Mouse (Mus musculus) retina, embryonic 14.5 days (tissue): ENCODE results near the gene Ppp1r9a.

Experiments used
- DNase-seq: peaks from one replicate; pipeline ENCODE4 v3.0.0-alpha.2; 2015; ENCODE audit warnings: low spot score

Gene Ppp1r9a

DNA sequence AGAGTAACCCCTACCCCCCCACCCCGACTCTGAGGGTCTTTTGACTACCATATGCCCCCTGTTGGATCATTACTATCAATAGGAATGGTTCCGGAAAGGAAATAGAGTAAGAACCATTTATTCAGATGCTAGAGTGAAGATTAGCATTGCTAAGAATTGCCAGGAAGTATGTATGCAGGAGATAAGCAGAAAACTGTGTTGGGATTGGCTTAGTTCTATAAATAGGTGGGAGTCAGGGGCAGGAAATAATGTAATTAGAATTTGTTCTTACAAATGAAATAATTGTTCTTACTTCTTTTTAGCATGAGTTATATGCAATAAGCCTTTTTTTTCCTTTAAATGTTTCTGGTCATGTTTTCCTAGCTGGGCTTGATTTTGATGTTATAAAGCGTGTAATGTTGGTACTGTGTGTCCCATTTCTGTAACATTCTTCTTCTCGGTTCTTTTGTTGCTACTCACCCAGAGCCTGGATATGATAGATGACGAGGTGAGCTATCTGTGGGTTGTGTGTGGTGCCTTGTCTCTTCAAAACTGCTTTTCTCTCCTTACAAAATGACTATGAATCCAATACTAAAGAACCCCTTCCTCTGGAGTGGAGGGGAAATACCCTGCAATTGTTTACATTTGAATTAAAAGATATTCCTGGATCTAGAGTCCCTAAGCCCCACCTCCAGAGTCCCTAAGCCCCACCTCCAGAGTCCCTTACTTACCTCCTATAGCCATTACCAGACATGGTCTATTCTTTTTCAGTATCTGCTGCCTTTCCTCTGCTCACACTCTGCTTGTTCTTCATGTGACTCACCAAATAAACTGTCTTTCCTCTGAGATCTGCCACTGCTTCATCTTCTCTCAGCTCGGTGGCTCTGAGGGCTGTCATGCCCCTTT lies 254.1 kb downstream of the Ppp1r9a start:
- DNase-seq = no peak

DNA sequence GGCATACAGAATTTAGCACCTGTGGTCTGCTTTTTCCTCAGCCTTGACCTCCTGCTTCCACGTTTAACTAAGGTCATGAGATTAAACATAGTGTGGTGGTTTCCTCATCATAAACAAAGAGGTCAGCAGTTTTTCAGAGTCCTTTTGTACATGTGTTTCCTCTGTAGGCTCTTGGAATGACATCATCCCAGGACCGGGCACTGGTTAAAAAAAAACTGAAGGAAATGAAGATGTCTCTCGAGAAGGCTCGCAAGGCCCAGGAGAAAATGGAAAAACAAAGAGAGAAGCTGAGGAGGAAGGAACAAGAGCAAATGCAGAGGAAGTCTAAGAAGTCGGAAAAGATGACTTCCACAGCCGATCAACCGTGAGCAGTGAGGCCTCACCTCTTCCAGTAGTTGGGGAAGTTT lies 256.7 kb downstream of the Ppp1r9a start:
- DNase-seq = no peak

DNA sequence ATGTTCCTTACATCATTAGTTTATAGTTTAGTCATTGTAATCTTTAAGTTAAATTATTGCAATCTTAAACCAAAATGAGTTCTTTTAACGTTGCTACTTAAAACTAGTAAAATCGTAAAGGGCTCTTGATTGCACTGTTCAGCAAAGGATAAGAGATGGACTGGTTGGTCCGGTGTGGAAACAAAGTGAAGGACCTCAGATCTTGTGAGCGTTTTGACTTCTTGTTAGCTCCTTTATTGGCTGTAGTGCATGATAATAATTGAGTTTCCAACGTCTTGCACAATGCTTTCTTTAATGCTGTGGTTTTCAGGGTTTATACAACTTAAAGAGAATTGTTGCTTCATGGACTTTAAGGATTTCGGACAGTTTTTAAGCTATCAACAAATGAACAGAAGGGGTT lies 259.3 kb downstream of the Ppp1r9a start:
- no peak for DNase-seq

DNA sequence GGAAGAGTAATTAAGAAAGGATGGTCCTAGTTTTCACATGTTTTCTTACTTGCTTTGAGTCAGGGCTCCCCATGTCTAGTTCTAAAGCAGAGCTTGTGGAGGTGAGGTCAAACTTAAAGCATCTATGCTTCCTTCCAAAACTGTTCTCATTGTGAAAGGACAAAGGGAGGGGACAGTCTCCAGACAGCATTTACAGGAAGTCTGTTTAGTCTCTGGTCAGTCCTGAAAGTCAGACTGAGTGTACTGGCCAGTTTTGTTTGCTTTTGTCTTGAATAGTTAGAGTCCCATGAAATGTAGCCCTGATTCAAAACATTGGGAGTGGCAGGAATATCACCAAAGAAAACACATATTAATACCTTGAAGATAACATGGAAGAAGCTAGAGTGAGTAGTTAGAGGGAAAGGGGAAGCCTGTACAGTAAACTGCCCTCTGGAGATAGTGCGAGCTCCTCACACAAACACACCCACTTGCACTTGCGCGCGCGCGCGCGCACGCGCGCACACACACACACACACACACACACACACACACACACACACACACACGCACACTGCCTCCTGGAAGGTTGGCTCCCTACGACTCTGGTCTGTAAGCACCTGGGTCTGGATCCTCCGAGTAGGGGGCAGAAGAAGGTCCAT lies 260.9 kb downstream of the Ppp1r9a start:
- no peak for DNase-seq

DNA sequence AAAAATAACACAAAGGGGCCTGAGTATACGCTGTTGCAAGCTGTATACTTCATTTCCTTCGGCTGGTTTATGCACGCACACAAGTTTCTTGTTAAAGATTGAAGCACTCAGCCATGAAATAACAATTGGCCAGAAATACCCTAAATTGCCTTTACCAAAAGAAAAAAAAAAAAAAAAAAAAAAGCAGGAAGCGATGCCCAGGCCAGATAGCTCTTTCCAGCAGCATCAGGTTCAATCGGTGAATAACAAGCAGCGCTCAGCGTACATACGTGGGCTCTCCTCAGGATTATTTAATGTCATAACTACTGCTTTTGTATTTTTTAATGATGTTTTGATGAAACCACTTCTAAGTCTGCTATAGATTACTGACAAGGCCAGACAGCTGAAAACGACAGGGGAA lies 262.1 kb downstream of the Ppp1r9a start:
- no peak for DNase-seq

DNA sequence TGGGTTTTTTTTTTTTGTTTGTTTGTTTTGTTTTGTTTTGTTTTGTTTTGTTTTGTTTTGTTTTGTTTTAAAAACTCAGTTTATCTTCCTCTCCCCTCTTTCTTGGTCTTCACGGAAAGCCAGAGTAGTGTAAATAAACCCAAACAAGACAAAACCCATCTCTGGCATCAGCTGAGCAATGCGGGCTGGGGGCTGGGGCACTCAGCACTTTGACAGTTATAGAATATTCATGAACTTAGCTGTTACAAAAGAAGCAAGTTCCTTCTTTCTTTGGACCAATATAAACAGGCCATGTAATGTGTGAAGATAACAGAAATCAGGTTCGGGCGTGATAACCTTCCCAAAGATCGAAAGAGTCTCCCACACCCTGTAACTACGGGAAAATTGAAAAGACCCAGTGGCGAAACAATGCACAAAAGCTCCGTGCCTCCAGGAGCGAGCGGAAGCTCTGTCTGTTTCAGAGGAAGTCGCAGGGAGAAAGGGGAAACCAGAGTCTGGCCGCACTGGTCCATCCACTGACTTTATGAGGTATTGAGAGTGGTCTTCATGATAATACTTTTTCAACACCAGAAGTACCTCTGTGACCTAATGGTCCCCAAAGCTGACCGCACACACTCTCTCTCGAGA lies 264.4 kb downstream of the Ppp1r9a start:
- no peak for DNase-seq

GRCm38 (mm10) chr6:5168158-5168557 lies 265.4 kb downstream of the Ppp1r9a start:
- no peak for DNase-seq

DNA sequence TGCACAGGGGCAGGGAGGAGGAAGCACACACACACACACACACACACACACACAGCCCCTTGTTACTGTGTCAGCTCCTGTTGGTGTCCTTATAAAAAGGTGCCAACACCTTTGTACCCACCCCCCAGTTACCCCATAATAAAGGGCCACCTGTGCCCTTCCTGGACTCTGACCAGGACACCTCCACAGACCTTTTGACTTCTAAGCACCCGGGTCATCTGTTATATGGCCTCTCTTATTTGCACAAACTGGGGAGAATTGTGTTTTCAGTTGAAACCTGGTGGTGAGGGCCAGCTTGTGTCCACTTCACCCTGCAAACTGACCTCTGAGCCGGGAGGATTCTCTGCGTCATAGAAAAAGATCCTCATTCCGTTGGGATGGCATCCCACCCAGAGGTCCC lies 268.7 kb downstream of the Ppp1r9a start:
- DNase-seq = no peak

GRCm38 (mm10) chr6:5172571-5172970 lies 269.9 kb downstream of the Ppp1r9a start:
- DNase-seq = no peak

- DNase-seq = no peak
Measured at GRCm38 (mm10) chr6:5174179-5174812, 271.6 kb downstream of the Ppp1r9a start.

DNA sequence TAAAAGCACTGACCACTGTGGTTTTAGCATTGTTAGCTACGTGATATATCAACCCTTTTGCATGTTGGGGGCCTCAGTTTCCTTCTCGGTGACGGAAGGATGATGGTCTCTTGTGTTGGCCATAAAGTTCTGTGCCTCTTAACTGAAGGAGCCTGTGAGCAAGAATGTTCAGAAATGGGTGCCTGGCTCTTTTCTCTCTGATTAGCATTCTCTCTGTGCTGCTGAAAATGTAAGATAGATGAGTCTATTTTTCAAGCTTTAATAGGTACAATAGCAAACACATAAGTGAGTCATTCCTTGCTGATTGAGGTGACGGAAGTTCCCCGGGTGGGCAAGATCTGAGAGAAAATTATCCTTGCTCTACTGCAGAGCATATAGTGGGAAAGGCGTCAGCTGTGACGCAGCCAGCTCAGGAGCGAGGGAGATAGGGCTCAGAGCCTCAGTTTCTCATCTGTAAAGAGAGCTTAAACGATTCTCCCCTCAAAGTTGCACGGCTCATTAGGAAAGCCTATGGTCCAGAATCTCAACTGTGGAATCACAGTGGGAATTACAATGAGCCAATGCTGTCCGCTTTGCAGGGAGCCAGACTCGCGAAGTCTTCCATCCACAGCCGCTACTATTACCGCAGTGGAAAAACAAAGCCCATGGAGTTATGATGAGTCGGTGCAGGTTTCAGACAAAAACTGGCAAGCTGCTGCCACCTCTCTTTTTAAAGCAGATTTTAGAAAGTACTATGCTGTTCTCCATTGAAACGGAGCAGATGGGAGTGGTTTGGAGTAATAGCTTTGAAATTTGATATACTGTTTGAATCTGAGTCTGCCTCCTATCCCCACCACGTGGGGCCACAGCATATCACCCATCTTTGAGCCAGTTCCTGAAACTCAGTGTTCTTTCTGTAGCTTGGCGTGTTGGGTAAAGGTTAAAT lies 275.5 kb downstream of the Ppp1r9a start:
- peak; percentile 14 for DNase-seq

- DNase-seq = no peak
Measured at GRCm38 (mm10) chr6:5179189-5179588, 276.5 kb downstream of the Ppp1r9a start.

- DNase-seq = no peak
Measured at GRCm38 (mm10) chr6:5180645-5181044, 277.9 kb downstream of the Ppp1r9a start.

- DNase-seq = no peak
Measured at GRCm38 (mm10) chr6:5186229-5186950, 283.7 kb downstream of the Ppp1r9a start.

DNA sequence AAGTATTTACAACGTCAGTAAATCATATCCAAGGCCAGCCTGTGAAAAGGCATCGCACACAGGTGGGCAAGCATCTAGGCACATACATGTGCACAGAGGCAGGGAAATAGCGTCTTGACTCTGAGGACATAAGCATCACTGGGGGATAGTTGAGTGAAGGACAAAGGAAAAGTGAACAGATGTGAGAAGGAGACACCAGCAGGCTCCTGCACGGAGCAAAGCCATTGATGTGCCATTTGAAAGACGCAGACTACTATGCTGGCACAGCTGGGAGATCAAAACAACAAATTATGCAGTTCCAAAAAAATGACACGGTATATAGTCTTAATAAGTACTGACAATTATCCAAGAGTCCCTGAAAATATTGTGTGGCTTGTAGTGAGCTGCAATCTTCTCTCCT lies 284.9 kb downstream of the Ppp1r9a start:
- DNase-seq = no peak

DNA sequence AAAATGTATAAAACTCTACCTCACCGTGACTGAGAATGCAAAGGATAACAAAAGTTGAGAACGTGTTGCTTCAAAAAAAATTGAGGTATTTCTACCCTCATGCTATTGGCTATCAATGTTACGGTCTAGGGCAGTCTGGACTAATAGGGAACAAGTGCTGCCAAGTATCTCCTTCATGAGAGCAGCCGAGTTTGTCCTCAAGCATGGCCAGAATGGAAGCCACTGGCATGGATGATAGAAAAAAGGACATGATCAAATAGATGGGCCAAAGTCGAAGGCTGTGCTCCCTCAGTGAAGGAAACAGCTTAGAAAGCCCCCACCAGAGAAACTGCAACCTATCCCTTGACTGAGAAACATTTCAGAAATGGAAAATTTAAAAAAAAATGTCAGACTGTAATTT lies 285.3 kb downstream of the Ppp1r9a start:
- DNase-seq = no peak

DNA sequence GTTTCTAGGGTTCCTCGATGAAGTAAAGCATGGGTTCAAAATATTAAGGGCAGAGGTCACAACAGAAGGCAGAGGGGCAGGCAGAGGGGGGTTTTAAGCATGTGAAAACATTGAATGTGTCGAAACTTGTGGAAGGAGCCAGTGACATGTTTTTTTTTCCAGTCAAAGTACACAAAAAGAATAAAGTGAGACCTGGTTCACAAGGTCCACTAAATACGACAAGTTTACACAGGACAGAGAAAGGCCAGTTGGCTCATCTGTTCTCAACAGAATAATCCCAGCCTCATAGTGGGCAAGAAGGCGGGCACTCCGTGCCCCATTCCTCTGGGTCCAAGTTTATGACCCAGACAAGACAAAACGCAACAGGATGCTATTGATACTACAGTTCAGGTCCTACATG lies 286.2 kb downstream of the Ppp1r9a start:
- DNase-seq = no peak

GRCm38 (mm10) chr6:5189507-5189906 lies 286.8 kb downstream of the Ppp1r9a start:
- no peak for DNase-seq

GRCm38 (mm10) chr6:5190761-5191160 lies 288.0 kb downstream of the Ppp1r9a start:
- DNase-seq = no peak

DNA sequence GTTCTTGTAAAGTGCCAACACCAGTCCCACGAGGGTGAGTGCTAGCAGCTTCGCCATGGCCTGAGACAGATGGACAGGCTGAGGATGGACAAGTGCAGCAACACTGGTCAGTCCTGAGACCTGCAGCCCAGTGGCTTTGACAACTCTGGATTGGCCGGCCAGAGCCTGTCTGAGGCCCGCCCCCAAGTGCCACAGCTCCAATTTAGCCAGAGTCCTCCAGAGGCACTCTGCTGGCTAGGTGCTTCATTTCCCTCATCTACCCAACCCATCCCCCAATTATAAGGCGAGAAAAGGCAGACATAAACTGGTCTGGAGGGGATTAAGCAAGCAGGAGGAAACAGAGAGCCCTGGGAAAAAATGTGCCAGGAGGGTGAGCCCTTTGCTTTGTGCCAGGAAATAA lies 291.0 kb downstream of the Ppp1r9a start, which contains the start of gene Pon1:
TSS of gene Pon1 (minus strand) at position 254 of the 400 bp plus-strand sequence.
- DNase-seq = no peak

- no peak for DNase-seq
Measured at GRCm38 (mm10) chr6:5198590-5198989, 295.9 kb downstream of the Ppp1r9a start.
